Mouse (Mus musculus) brain, embryonic 14.5 days (tissue): ENCODE measurements at regions not wholly inside any gene's neighbourhood (a gene's known extent, or its start where the extent isn't known, plus 50 kb on each side); places are given as distances from the start of the nearest gene placed in this dataset.
A peak's percentile ranks its signal among the peaks of the same experiment; 100 is the strongest.

ENCODE experiments used
- DNase-seq: peaks from one replicate; pipeline ENCODE4 v3.0.0-alpha.2; 2011; ENCODE audit warnings: low read depth
- CTCF ChIP-seq: fragments of 200-500 bp; IDR thresholded peaks from 2 replicates; pipeline ENCODE4 v1.5.1; 2012; ENCODE audit warnings: inconsistent platforms, mild to moderate bottlenecking, moderate library complexity, borderline replicate concordance; ENCODE audit not compliant: insufficient read depth, insufficient read length; ENCODE audit errors: extremely low read depth
- POLR2A ChIP-seq: fragments of 200-500 bp; IDR thresholded peaks from 2 replicates; pipeline ENCODE4 v1.6.1; 2012; ENCODE audit warnings: mild to moderate bottlenecking, inconsistent platforms, borderline replicate concordance; ENCODE audit not compliant: poor library complexity, insufficient read depth, insufficient read length, severe bottlenecking; ENCODE audit errors: extremely low read depth

DNA sequence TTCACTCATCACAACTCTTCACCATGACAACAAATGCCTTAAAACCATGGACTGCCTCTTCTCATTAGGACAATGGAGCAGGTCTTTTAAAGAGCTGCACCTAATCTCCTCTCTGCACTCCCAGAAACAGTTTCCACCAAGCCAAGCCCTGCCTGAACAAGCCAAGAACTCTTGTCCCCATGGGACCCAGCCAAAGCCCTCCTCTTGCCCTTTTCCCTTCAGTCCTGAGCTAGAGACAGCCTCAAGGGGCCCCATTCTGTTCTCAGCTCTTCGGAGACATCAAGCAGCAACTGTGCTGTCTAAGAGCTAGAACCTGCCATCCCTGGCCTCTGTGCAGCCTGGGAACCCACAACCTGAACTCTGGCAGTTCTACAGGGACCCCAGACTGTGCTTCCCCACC, 345.0 kb upstream of the Irak1bp1 start:
- TF ChIP-seq CTCF (no peak), POLR2A (no peak)
- no peak for DNase-seq

DNA sequence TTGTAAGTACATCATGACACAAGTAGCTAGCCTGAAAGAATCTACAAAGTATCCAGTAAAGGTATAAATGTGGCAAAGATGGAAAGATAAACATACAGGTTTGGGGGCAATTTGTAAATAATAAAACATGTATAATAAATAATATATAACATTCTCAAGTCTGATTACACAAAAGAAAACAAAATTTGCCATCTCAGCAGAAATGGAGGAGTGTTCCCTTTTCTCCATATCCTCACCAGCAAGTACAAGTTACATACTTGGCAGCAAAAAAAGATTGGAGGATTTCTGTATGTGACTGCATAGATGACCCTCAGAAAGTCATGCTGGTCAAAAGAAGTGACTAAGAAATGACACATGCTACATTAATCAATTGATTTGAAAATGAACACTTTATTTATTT, 335.9 kb upstream of the Irak1bp1 start:
- TF ChIP-seq CTCF (no peak), POLR2A (no peak)
- no peak for DNase-seq

DNA sequence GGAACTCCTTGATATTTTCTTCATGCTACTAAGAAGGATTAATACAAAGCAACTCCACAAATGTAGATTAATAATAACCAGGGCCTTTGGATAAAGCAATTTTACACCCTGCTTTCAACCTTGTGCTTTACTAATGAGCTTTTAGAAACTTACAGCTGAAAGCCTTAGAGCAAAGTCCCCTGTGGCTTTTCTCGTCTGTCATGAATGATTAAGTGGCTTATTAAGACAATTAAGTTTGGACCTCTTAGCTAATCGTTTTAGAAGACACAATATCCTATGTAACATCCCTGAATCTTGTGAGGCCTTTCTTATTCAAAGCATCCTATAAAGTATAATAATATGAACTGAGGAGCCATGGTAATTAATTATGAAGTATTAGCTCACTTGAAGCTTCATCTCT, 319.3 kb upstream of the Irak1bp1 start:
- no peak for TF ChIP-seq CTCF
- TF ChIP-seq POLR2A: no peak
- peak; percentile 52 for DNase-seq

DNA sequence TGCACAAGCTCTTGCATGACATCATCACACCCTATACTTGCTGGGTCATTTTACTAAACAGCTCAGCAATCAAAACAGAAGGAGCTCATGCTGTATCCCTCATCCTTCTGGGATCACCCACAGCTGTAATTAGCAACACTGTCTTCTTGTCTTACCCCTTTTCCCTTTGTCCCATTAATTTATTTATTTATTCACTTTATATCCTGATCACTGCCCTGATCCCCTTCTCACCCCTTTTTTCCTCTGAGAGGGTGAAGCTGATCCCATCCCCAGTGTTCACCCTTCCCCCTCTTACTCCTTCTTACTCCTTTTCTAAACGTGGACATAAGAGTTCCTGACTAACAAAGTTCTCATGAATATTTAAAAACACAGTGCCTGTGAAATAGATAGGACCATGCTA, 310.3 kb upstream of the Irak1bp1 start:
- TF ChIP-seq POLR2A: no peak
- TF ChIP-seq CTCF: no peak
- DNase-seq: no peak

DNA sequence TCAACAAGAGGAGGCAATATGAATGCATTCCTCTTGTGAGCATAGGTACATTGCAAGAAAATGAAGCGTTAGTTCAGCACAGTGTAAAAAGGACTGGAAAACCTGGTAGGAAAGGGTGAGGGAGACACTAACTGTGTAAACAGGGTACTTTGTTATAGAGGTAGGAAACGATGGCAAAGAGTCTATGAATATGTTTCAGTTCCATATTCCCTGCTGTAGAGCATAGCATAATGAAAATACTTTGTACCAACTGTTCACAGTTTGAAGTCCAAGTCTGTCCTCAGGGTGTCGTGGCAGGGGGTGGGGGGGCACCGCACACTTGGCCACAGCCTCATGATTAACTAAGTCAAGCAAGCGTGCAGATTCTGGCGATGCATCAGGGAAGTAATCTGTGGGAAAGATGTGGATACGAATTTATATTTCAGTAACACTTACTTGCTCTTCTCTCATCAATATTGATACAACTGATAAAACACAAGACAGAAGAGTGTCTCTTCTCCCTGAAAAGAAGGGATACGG, 301.4 kb upstream of the Irak1bp1 start:
- no peak for TF ChIP-seq POLR2A
- no peak for TF ChIP-seq CTCF
- DNase-seq: no peak

GRCm38 (mm10) chr9:82552726-82553125, 276.6 kb upstream of the Irak1bp1 start:
- TF ChIP-seq POLR2A: no peak
- no peak for TF ChIP-seq CTCF
- DNase-seq: peak; percentile 13

GRCm38 (mm10) chr9:82553213-82553612, 276.1 kb upstream of the Irak1bp1 start:
- no peak for DNase-seq
- TF ChIP-seq POLR2A (no peak), CTCF (no peak)

DNA sequence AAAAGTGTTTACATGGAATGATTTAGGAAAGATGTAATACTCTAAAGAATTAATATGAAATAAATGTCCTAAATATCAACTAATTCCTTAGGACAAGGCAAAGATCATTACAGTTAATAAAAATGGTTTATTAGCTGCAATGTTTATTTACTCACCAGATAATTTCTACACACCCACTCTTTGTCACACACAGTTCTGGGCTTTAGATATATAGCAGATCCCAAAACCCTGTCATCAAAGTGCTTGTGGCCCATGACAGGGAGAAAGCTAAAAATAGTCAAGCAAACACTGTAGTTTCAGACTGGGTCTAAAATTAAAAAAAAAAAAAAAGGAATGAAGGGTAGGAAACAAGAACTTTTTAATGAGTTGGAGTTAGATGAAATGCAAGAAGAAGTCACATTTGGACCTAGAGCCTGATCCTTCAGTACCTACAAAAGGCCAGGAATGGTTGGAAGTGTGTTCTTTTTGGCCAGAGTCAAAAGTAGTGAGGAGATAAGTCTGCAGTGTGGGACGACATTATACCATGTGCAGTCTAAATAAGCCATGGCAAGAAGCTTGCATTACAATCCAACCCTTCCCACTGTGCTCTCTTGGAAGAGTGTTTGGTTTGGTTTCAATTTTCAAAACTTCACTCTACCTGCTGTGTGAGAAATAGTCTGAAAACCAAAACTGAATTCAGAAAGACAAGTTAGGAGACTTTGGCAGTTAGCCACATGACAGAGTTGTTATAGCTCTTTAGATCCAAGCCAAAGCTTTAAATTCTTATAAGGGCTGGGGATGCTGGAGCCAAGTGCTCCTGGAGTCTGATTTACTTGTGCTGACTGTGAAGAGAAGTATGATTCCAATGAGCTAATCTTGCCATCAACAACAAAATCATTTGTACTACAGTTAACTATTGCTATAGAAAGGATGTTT, 266.5 kb upstream of the Irak1bp1 start:
- TF ChIP-seq CTCF (no peak), POLR2A (no peak)

DNA sequence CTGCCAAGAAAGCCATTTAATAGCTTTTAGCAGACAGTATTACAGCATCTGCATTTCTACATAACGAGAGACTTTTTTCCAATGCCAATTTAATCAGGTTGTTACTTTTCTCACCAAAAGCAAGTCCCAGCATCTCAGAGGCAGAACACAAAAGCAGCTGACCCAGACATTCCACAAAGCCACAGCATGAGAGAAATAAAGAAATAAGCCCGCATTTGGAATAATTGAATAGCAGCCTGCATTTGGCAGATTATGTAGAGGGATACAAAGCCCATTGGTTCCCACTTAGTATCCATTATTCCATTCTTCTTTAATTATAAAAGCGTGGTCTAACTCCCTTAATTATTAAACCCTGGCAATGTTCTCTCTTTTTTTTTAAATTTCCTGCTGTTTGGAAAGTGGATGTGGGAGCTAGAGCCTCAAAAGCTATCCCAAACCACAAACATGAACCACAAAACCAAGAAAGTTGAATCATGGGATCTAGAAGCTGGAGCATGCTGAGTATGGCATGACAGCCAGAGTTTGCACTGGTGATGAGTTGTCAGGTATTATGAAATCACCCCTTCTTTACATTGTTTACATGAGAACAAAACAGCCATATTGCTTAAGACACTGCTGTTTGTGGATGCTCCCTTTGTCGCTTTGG, 247.8 kb upstream of the Irak1bp1 start:
- DNase-seq: peak; percentile 69
- no peak for TF ChIP-seq CTCF

More for the DNA sequence above, 266.5 kb upstream of the Irak1bp1 start:
- peak; percentile 49 for DNase-seq

DNA sequence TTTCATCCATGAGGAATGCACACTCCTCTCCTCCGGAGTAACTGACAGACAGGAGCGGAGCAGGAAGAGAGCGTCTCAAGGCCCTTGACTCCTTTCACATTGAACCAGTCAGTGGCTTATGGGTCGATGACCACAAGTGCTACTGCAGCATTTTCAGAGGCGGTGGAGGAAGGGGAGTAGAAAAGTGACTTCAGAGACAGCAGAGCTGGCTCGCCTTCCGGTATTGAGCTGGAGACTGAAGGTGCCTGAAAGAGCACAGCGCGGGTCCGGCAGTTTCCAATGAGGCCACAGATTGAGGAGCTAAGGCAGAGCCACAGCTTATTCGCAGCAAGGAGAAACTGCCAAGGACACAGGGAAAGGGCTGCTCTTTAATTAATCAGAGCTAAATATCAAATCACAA, 220.2 kb upstream of the Irak1bp1 start:
- DNase-seq: no peak
- TF ChIP-seq CTCF (no peak), POLR2A (no peak)

- DNase-seq: peak; percentile 8
These were observed 219.4 kb upstream of the Irak1bp1 start for GRCm38 (mm10) chr9:82609946-82610345.

GRCm38 (mm10) chr9:82612526-82612925, 216.8 kb upstream of the Irak1bp1 start:
- DNase-seq: no peak
- TF ChIP-seq CTCF: no peak
- TF ChIP-seq POLR2A: no peak

More at GRCm38 (mm10) chr9:82609946-82610345, 219.4 kb upstream of the Irak1bp1 start:
- no peak for TF ChIP-seq CTCF
- no peak for TF ChIP-seq POLR2A

DNA sequence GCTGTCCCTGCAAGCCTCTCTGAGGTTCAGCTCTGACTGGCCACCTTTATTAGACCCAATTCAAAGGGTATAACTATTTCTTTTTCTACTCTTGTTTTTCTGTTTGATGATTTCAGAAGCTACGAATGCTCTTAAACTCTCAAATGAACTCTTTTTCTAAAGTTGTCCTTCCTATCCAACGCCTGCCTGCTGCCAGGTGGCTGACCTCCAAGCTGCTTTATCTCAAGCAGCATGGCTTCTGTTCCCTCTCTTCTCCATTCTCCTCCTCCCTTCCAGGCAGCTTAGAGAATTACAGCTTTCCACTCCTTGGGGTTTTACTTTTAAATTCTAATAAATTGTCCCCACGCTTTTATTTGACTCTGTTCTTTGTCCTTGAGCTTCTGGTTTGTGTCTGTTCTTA, 196.9 kb upstream of the Irak1bp1 start:
- TF ChIP-seq CTCF (no peak), POLR2A (no peak)

More for the DNA sequence above, 196.9 kb upstream of the Irak1bp1 start:
- no peak for DNase-seq
